Mouse (Mus musculus) cortical plate, adult 2 months (tissue): Measurements from ENCODE around the gene Gpr55.

Source experiments
- CTCF ChIP-seq: fragments of 200-500 bp; IDR thresholded peaks from 2 replicates; pipeline ENCODE4 v1.5.1; 2011; ENCODE audit warnings: mild to moderate bottlenecking, control low read depth, low read length; ENCODE audit not compliant: insufficient read depth; ENCODE audit errors: extremely low read depth
- POLR2A ChIP-seq: fragments of 200-500 bp; IDR thresholded peaks from 2 replicates; pipeline ENCODE4 v1.6.1; 2011; ENCODE audit warnings: mild to moderate bottlenecking, low read length, control low read depth; ENCODE audit not compliant: insufficient read depth; ENCODE audit errors: extremely low read depth

DNA sequence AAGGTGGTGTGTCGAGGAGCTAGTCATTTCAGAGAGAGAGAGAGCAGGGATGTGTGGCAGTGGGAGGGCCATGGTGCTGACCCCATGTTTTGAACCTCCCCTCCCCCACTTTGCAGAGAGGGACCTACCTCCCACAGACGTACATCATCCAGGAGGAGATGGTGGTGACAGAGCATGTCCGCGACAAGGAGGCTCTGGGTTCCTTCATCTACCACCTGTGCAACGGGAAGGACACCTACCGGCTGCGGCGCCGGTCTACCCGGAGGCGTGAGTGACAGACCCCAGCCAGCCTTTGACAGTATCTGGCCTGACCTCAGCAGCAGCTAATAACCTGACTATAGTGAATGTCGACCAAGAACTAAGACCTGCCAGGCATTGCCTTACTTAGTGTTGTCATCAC lies 53.9 kb downstream of the Gpr55 start:
- no peak for TF ChIP-seq POLR2A
- TF ChIP-seq CTCF = no peak
